Comparison of ENCODE assay signal across 7 mouse cellular contexts in genomic region chr9:44767101-44768028, GRCm38 (mm10). TPM values are rescaled to one million over a fixed set of nuclear protein-coding genes. Genes with fewer than 3 reads are reported as not detected.
DNase-seq lines count a peak whose midpoint lies in the region; ATAC-seq and TF ChIP-seq lines count a peak whose summit lies in the region.

Gene Arcn1 (minus strand): TSS chr9:44767845.
Gene Ift46 (plus strand): TSS chr9:44767908.

- ATAC-seq in embryonic facial prominence, embryonic 12.5 days (ENCODE audit: insufficient number of reproducible peaks, insufficient read depth, low FRiP score, low TSS enrichment): peak; percentile 79
- ATAC-seq in limb, embryonic 12.5 days (ENCODE audit: insufficient number of reproducible peaks, insufficient read depth, low FRiP score, low TSS enrichment, low read depth): peak; percentile 82
- peak; percentile 92 for ATAC-seq in midbrain, embryonic 15.5 days (replicated peaks)

- peak; percentile 77 for TF ChIP-seq POLR2A in kidney, adult 2 months (IDR thresholded peaks at IDR 0.05; ENCODE audit: low read depth, low read length)
- TF ChIP-seq POLR2A in spleen, adult 2 months (IDR thresholded peaks at IDR 0.05; ENCODE audit: low read depth, low read length): peak; percentile 84

- no peaks in the 10 kb centered on the region for H3K36me3 ChIP-seq in embryonic facial prominence, embryonic 12.5 days
- no peaks in the 10 kb centered on the region for H3K36me3 ChIP-seq in kidney, adult 2 months (ENCODE audit: control insufficient read depth, insufficient read depth, low read length)
- H3K36me3 ChIP-seq in limb, embryonic 12.5 days: no peaks in the 10 kb centered on the region
- H3K36me3 ChIP-seq in midbrain, embryonic 15.5 days (replicated peaks): no peaks in the 10 kb centered on the region
- H3K36me3 ChIP-seq in spleen, adult 2 months (ENCODE audit: control insufficient read depth, insufficient read depth, low read length): no peaks in the 10 kb centered on the region

- H3K27ac ChIP-seq in embryonic facial prominence, embryonic 12.5 days: peak within 1 kb of the TSS; percentile 97
- peak within 1 kb of the TSS; percentile 94 for H3K27ac ChIP-seq in kidney, adult 2 months (ENCODE audit: insufficient read depth, low read depth, low read length)
- peak within 1 kb of the TSS; percentile 96 for H3K27ac ChIP-seq in limb, embryonic 12.5 days
- H3K27ac ChIP-seq in midbrain, embryonic 15.5 days: peak within 1 kb of the TSS; percentile 98
- peak within 1 kb of the TSS; percentile 94 for H3K27ac ChIP-seq in spleen, adult 2 months (ENCODE audit: insufficient read depth, low read length)

- H3K9ac ChIP-seq in embryonic facial prominence, embryonic 12.5 days: peak within 1 kb of the TSS; percentile 96
- peak within 1 kb of the TSS; percentile 99 for H3K9ac ChIP-seq in limb, embryonic 12.5 days (replicated peaks)
- H3K9ac ChIP-seq in midbrain, embryonic 15.5 days: peak within 1 kb of the TSS; percentile 98

- no peaks in the 10 kb centered on the region for H3K27me3 ChIP-seq in embryonic facial prominence, embryonic 12.5 days
- H3K27me3 ChIP-seq in kidney, adult 2 months (replicated peaks; ENCODE audit: control insufficient read depth, insufficient read depth, low read length): no peaks in the 10 kb centered on the region
- H3K27me3 ChIP-seq in limb, embryonic 12.5 days: no peaks in the 10 kb centered on the region
- no peaks in the 10 kb centered on the region for H3K27me3 ChIP-seq in midbrain, embryonic 15.5 days (replicated peaks)
- no peaks in the 10 kb centered on the region for H3K27me3 ChIP-seq in spleen, adult 2 months (ENCODE audit: control insufficient read depth, insufficient read depth, low read length)

- H3K4me1 ChIP-seq in embryonic facial prominence, embryonic 12.5 days: peaks cover 8% of the 10 kb centered on the region
- H3K4me1 ChIP-seq in kidney, adult 2 months (ENCODE audit: control insufficient read depth, insufficient read depth, low read length): peaks cover 7% of the 10 kb centered on the region; the same call in 1 of the 2 replicates
- H3K4me1 ChIP-seq in limb, embryonic 12.5 days (replicated peaks): peaks cover 21% of the 10 kb centered on the region
- peaks cover 25% of the 10 kb centered on the region for H3K4me1 ChIP-seq in midbrain, embryonic 15.5 days
- H3K4me1 ChIP-seq in spleen, adult 2 months (ENCODE audit: control insufficient read depth, insufficient read depth, insufficient read length): peaks cover 3% of the 10 kb centered on the region; the same call in 1 of the 2 replicates

- under 1% methylated on average over 78 of the region's 82 CpGs for WGBS in embryonic facial prominence, embryonic 12.5 days
- under 1% methylated on average over 82 of the region's 82 CpGs for WGBS in kidney, adult 2 months
- under 1% methylated on average over 79 of the region's 82 CpGs for WGBS in limb, embryonic 12.5 days
- WGBS in midbrain, embryonic 15.5 days: under 1% methylated on average over 82 of the region's 82 CpGs
- WGBS in spleen, adult 2 months: under 1% methylated on average over 70 of the region's 82 CpGs

- peak within 1 kb of the TSS; percentile 69 for H3K4me2 ChIP-seq in embryonic facial prominence, embryonic 12.5 days (replicated peaks)
- H3K4me2 ChIP-seq in limb, embryonic 12.5 days: peak within 1 kb of the TSS; percentile 78
- H3K4me2 ChIP-seq in midbrain, embryonic 15.5 days: peak within 1 kb of the TSS; percentile 78

- no peaks in the 10 kb centered on the region for H3K9me3 ChIP-seq in embryonic facial prominence, embryonic 12.5 days
- no peaks in the 10 kb centered on the region for H3K9me3 ChIP-seq in limb, embryonic 12.5 days
- H3K9me3 ChIP-seq in midbrain, embryonic 15.5 days: no peaks in the 10 kb centered on the region

- DNase-seq in adrenal gland, postnatal 25 days: peak; percentile 82
- DNase-seq in heart, adult 18-20 months: peak; percentile 88
- peak; percentile 87 for DNase-seq in kidney, adult 2 months
- peak; percentile 73 to 76 for DNase-seq in spleen, adult 2 months (ENCODE audit: low read depth in 1 of 2, low spot score in 2 of 2)

- peak within 1 kb of the TSS; percentile 99 for H3K4me3 ChIP-seq in embryonic facial prominence, embryonic 12.5 days
- H3K4me3 ChIP-seq in kidney, adult 2 months (ENCODE audit: insufficient read depth, low read depth, low read length): peak within 1 kb of the TSS; percentile 100
- H3K4me3 ChIP-seq in limb, embryonic 12.5 days (replicated peaks): peak within 1 kb of the TSS; percentile 99
- H3K4me3 ChIP-seq in midbrain, embryonic 15.5 days: peak within 1 kb of the TSS; percentile 77
- H3K4me3 ChIP-seq in spleen, adult 2 months (ENCODE audit: extremely low read depth, insufficient read depth, insufficient read length): peak within 1 kb of the TSS; percentile 88

- TF ChIP-seq CTCF in kidney, adult 2 months (conservative IDR thresholded peaks at IDR 0.05; ENCODE audit: insufficient read depth, insufficient read length, low read depth, low read length): no peak
- no peak for TF ChIP-seq CTCF in spleen, adult 2 months (IDR thresholded peaks at IDR 0.05; ENCODE audit: extremely low read depth, insufficient read depth, insufficient read length, insufficient replicate concordance)

RNA-seq across cellular contexts. Expression of gene Arcn1, which starts in this region (rescaled TPM):
- total RNA-seq in adrenal gland, postnatal 25 days (2021): 148 and 170 TPM in 2 replicates
- polyA plus RNA-seq in embryonic facial prominence, embryonic 12.5 days (2016; fragmentation: Nextera tagmentation; extraction: Ambion mirVana): 193 and 197 TPM in 2 replicates
- total RNA-seq in heart, adult 18-20 months (2021): 10 to 100 TPM; 82.7 to 82.8 TPM
- 42.3 and 50.9 TPM in 2 replicates for polyA plus RNA-seq in kidney, adult 2 months (2012; rRNA removed)
- polyA plus RNA-seq in limb, embryonic 12.5 days (2016; fragmentation: Nextera tagmentation; extraction: Ambion mirVana): 194 and 208 TPM in 2 replicates
- polyA plus RNA-seq in midbrain, embryonic 15.5 days (2015; fragmentation: Nextera tagmentation; extraction: Ambion mirVana): 134 and 136 TPM in 2 replicates
- polyA plus RNA-seq in spleen, adult 2 months (2012; rRNA removed): 18.1 and 18.7 TPM in 2 replicates

RNA-seq across cellular contexts. Expression of gene Ift46, which starts in this region (rescaled TPM):
- 71.7 and 97.0 TPM in 2 replicates for total RNA-seq in adrenal gland, postnatal 25 days (2021)
- 151 and 153 TPM in 2 replicates for polyA plus RNA-seq in embryonic facial prominence, embryonic 12.5 days (2016; fragmentation: Nextera tagmentation; extraction: Ambion mirVana)
- 10 to 100 TPM; 18.1 to 29.7 TPM for total RNA-seq in heart, adult 18-20 months (2021)
- polyA plus RNA-seq in kidney, adult 2 months (2012; rRNA removed): 51.0 and 58.8 TPM in 2 replicates
- polyA plus RNA-seq in limb, embryonic 12.5 days (2016; fragmentation: Nextera tagmentation; extraction: Ambion mirVana): 139 and 150 TPM in 2 replicates
- polyA plus RNA-seq in midbrain, embryonic 15.5 days (2015; fragmentation: Nextera tagmentation; extraction: Ambion mirVana): 168 and 169 TPM in 2 replicates
- polyA plus RNA-seq in spleen, adult 2 months (2012; rRNA removed): 14.6 and 22.1 TPM in 2 replicates

Comparison
In these comparisons a context has a peak if more than half of its experiments do, and no peak if none do; other contexts are left out.
1. Peak in every context shown above with its lines: DNase-seq, ATAC-seq, H3K4me3 ChIP-seq and H3K27ac ChIP-seq.